Mouse (Mus musculus) heart, embryonic 14.5 days (tissue): Measurements from ENCODE around the gene Magt1. TPM values are rescaled to one million over a fixed set of nuclear protein-coding genes. Genes with fewer than 3 reads are reported as not detected.
"Not testable (repeated sequence)": the region's sequence is repeated elsewhere in the genome, so short reads cannot be mapped to it uniquely, and the experiment has no call there.

Experiments used
- ATAC-seq: fragments of 200-750 bp; cut with Nextera tagmentation; 2 replicates; pipeline ENCODE4 v1.8.0; 2017; ENCODE audit warnings: low read depth, moderate TSS enrichment; ENCODE audit not compliant: insufficient number of reproducible peaks, insufficient read depth, low FRiP score
- H3K27ac ChIP-seq, 2 experiments: fragments of 200-500 bp in 1 of 2; fragments of 300-500 bp in 1 of 2; sonication (generic) in 1 of 2; replicated peaks in 1 of 2; 2 replicates each; pipeline ENCODE4 v1.5.1; 2012 to 2014; ENCODE audit warnings: low read depth in 2 of 2, low read length in 2 of 2, control low read depth in 1 of 2, mild to moderate bottlenecking in 1 of 2, mixed read lengths in 1 of 2; ENCODE audit not compliant: control insufficient read depth in 1 of 2, insufficient read depth in 1 of 2
- H3K27me3 ChIP-seq: fragments of 300-500 bp; sonication (generic); 2 replicates; pipeline ENCODE4 v1.6.1; 2014; ENCODE audit warnings: mild to moderate bottlenecking, low read length, control low read depth; ENCODE audit not compliant: control insufficient read depth, insufficient read depth
- H3K36me3 ChIP-seq: fragments of 300-500 bp; sonication (generic); 2 replicates; pipeline ENCODE4 v1.6.1; 2014; ENCODE audit warnings: mild to moderate bottlenecking, control low read depth, low read length, mixed read lengths; ENCODE audit not compliant: control insufficient read depth, insufficient read depth
- H3K4me1 ChIP-seq, 2 experiments: fragments of 200-500 bp in 1 of 2; fragments of 300-500 bp in 1 of 2; sonication (generic) in 1 of 2; 2 replicates each; pipeline ENCODE4 v1.6.1; 2012 to 2014; ENCODE audit warnings: low read length in 2 of 2, control low read depth in 1 of 2, mixed read lengths in 1 of 2; ENCODE audit not compliant: control insufficient read depth in 2 of 2, insufficient read depth in 2 of 2
- H3K4me2 ChIP-seq: fragments of 300-500 bp; sonication (generic); 2 replicates; pipeline ENCODE4 v1.6.1; 2014; ENCODE audit warnings: mild to moderate bottlenecking, low read length
- H3K4me3 ChIP-seq, 2 experiments: fragments of 200-500 bp in 1 of 2; fragments of 300-500 bp in 1 of 2; sonication (generic) in 1 of 2; 2 replicates each; pipeline ENCODE4 v1.5.1; 2012 to 2014; ENCODE audit warnings: low read length in 2 of 2, mild to moderate bottlenecking in 2 of 2, control low read depth in 1 of 2, low read depth in 1 of 2, moderate library complexity in 1 of 2; ENCODE audit not compliant: control insufficient read depth in 1 of 2, insufficient read depth in 1 of 2
- H3K9ac ChIP-seq: fragments of 300-500 bp; sonication (generic); 2 replicates; pipeline ENCODE4 v1.6.1; 2014; ENCODE audit warnings: mild to moderate bottlenecking, low read length
- H3K9me3 ChIP-seq: fragments of 300-500 bp; sonication (generic); 2 replicates; pipeline ENCODE4 v1.6.1; 2016; ENCODE audit warnings: low read length, control low read depth; ENCODE audit not compliant: control insufficient read depth
- WGBS: fragments of 180-500 bp; shearing (Covaris S2); extraction: QIAGEN DNeasy Blood & Tissue Kit; methylation state at CpG from one replicate; pipeline ENCODE4 v1.1.7; 2014; 5-methylcytosine and 5-hydroxymethylcytosine counted together
- polyA plus RNA-seq: library from polyadenylated mRNA; unstranded; fragments of >200 nt; fragmentation: Nextera tagmentation; extraction: Ambion mirVana; gene quantifications from 2 replicates; pipeline ENCODE4 v1.2.1, GENCODE M21; 2014

Magt1 gene
- polyA plus RNA-seq, 1 experiment from 2014 or later, result 46.5 TPM

DNA sequence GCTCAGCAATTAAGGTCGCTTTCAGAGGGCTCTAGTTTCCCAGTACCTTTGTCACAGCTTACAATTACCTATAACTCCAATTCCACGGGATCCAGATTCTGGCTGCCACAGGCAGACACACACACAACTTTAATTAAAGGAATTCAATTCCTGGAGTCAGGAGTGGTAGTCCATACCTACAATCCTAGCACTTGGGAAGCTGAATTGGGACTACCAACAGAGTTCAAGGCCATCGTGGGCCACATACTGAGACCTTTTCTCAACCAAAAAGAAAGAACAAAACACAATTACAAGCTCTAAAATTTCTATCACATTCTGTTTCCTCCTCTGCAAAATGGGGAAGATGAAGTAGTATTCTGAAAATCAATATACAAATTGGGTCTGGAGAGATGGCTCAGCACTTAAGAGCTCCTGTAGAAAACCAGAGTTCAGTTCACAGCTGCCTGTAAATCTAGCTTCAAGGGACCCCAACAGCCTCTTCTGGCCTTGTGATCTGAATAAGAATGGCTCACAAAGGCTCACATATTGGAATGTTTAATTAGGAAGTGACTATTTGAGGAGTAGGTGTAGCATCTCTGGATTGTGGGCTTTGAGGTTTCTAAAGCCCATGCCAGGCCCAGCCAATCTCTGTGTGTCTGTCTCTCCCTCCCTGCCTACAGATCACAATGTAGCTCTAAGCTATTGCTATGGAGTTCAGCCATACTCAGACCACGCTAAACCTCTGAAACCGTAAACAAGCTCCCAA, 87.2 kb downstream of the Magt1 start:
- Histone ChIP-seq H3K27ac (no peak overlapping the region), H3K4me3 (no peak overlapping the region), H3K9ac (no peak overlapping the region), H3K4me2 (no peak overlapping the region), H3K36me3 (no peaks in the 10 kb centered on the region; the same call in 1 of the 2 replicates), H3K27me3 (no peaks in the 10 kb centered on the region), H3K9me3 (no peaks in the 10 kb centered on the region), H3K4me1 (peaks cover 3 to 13% of the 10 kb centered on the region in 2 experiments; a peak in 2 of 4 replicates)
- ATAC-seq, result no peak
- WGBS, result 86% methylated on average over 5 of the region's 5 CpGs

GRCm38 (mm10) chrX:105923896-105924295, 87.8 kb downstream of the Magt1 start:
- H3K27me3 ChIP-seq, result no peaks in the 10 kb centered on the region
- no peaks in the 10 kb centered on the region; the same call in 1 of the 2 replicates for H3K36me3 ChIP-seq
- H3K9ac ChIP-seq, result no peak overlapping the region
- H3K4me1 ChIP-seq, result peaks cover 3 to 13% of the 10 kb centered on the region in 2 experiments; a peak in 2 of 4 replicates
- no peak overlapping the region for H3K4me2 ChIP-seq
- H3K9me3 ChIP-seq, result no peaks in the 10 kb centered on the region
- H3K27ac ChIP-seq, result no peak overlapping the region
- no CpG with 5 or more reads among the region's 1 CpGs for WGBS
- H3K4me3 ChIP-seq, result no peak overlapping the region
- no peak for ATAC-seq

GRCm38 (mm10) chrX:105922986-105923385, 88.7 kb downstream of the Magt1 start:
- WGBS, result 85% methylated on average over 7 of the region's 7 CpGs
- H3K9ac ChIP-seq, ATAC-seq: not testable (repeated sequence)

DNA sequence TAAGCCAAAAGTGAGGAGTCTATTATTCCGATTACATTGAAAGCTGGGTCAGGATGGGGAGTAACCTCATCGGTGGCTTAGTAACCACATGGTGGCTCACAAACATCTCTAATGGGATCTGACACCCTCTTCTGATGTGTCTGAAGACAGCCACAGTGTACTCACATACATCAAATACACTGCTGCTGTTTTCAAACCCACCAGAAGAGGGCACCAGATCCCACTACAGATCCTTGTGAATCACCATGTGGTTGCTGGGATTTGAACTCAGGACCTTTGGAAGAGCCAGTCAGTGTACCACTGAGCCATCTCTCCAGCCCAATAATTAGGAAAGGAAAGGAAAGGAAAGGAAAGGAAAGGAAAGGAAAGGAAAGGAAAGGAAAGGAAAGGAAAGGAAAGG, 90.3 kb downstream of the Magt1 start:
- H3K36me3 ChIP-seq, result no peaks in the 10 kb centered on the region; the same call in 1 of the 2 replicates
- no peaks in the 10 kb centered on the region for H3K27me3 ChIP-seq
- H3K4me1 ChIP-seq, result peaks cover 3 to 5% of the 10 kb centered on the region in 2 experiments; a peak in 1 of 4 replicates
- H3K27ac ChIP-seq, result no peak overlapping the region
- no peak overlapping the region for H3K4me2 ChIP-seq
- WGBS, result 85% methylated on average over 2 of the region's 2 CpGs
- H3K4me3 ChIP-seq, result no peak overlapping the region
- H3K9me3 ChIP-seq, result no peaks in the 10 kb centered on the region
- no peak overlapping the region for H3K9ac ChIP-seq
- no peak for ATAC-seq

More at GRCm38 (mm10) chrX:105922986-105923385, 88.7 kb downstream of the Magt1 start:
- not testable (repeated sequence) for H3K4me2 ChIP-seq, H3K27me3 ChIP-seq, H3K36me3 ChIP-seq, H3K9me3 ChIP-seq, H3K27ac ChIP-seq, H3K4me3 ChIP-seq
- H3K4me1 ChIP-seq, result peaks cover 3 to 13% of the 10 kb centered on the region in 2 experiments; a peak in 2 of 4 replicates

Other genes starting within 250 kb of the Magt1 start
- gene Fgf16, start 247.6 kb downstream of the Magt1 start, polyA plus RNA-seq, result 0.12 and 0.16 TPM in 2 replicates
- gene Atrx, start 82.5 kb downstream of the Magt1 start, polyA plus RNA-seq, result 116 and 126 TPM in 2 replicates
- gene Cox7b, start 3.8 kb upstream of the Magt1 start, polyA plus RNA-seq, result 1,059 and 1,079 TPM in 2 replicates
- 16.6 and 17.1 TPM in 2 replicates for gene Atp7a, start 15.4 kb upstream of the Magt1 start, polyA plus RNA-seq
- 0.69 and 0.89 TPM in 2 replicates for gene Tlr13, start 131.3 kb upstream of the Magt1 start, polyA plus RNA-seq
- gene Pgk1, start 175.2 kb upstream of the Magt1 start, polyA plus RNA-seq, result 708 and 743 TPM in 2 replicates
- 23.4 and 24.7 TPM in 2 replicates for gene Taf9b, start 209.3 kb upstream of the Magt1 start, polyA plus RNA-seq
- not detected in 2 replicates for gene Fnd3c2, start 243.5 kb upstream of the Magt1 start, polyA plus RNA-seq